Mouse (Mus musculus): ENCODE data around the gene Spi1.

DNA sequence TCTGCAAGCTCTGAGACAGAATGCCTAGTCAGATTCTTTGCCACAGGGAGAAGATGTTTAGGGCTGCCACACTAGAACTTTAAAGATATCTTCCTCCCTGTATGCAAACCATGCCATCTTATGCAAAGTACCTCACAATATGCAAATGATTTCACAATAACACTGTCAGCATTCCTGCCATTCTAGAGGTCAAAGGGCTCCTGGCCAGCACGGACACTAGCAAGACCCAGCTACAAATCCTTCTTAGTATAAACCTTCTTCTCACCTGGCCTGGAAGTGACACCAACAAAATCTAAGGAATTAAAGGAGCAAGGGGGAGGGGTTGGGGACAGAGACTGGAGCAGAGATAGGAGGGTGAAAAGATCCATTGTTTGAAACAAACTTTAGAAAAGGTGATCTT is 10.1 kb upstream of the Spi1 start:
- TF ChIP-seq ZC3H11A (IDR thresholded peaks at IDR 0.05; ENCODE audit: borderline replicate concordance, low read depth, low read length) (no peak), CHD2 (IDR thresholded peaks at IDR 0.05; ENCODE audit: low read depth, low read length) (no peak), HCFC1 (IDR thresholded peaks at IDR 0.05; ENCODE audit: borderline replicate concordance, insufficient read depth, low read length) (no peak), MAFK (IDR thresholded peaks at IDR 0.05; ENCODE audit: insufficient read depth, low read depth, low read length) (no peak)

All from ES-E14 (cell line).